Mouse (Mus musculus) forebrain, embryonic 16.5 days (tissue): ENCODE results near the gene Slc25a33. TPM values are rescaled to one million over a fixed set of nuclear protein-coding genes. Genes with fewer than 3 reads are reported as not detected.

Source experiments
- ATAC-seq: fragments of 200-750 bp; cut with Nextera tagmentation; 2 replicates; pipeline ENCODE4 v1.8.0; 2017; ENCODE audit warnings: mild to moderate bottlenecking, moderate library complexity
- H3K27ac ChIP-seq: fragments of 300-500 bp; sonication (generic); 2 replicates; pipeline ENCODE4 v1.5.1; 2014; ENCODE audit warnings: low read length, control low read depth
- H3K27me3 ChIP-seq: fragments of 300-500 bp; sonication (generic); replicated peaks from 2 replicates; pipeline ENCODE4 v1.6.1; 2014; ENCODE audit warnings: low read length; ENCODE audit not compliant: control insufficient read depth, insufficient read depth
- H3K36me3 ChIP-seq: fragments of 300-500 bp; sonication (generic); 2 replicates; pipeline ENCODE4 v1.6.1; 2014; ENCODE audit not compliant: control insufficient read depth, insufficient read depth
- H3K4me1 ChIP-seq: fragments of 300-500 bp; sonication (generic); replicated peaks from 2 replicates; pipeline ENCODE4 v1.6.1; 2014; ENCODE audit warnings: low read length; ENCODE audit not compliant: control insufficient read depth, insufficient read depth
- H3K4me2 ChIP-seq: fragments of 300-500 bp; sonication (generic); 2 replicates; pipeline ENCODE4 v1.6.1; 2014; ENCODE audit warnings: mild to moderate bottlenecking, low read length, control low read depth
- H3K4me3 ChIP-seq: fragments of 300-500 bp; sonication (generic); replicated peaks from 2 replicates; pipeline ENCODE4 v1.5.1; 2014; ENCODE audit warnings: mild to moderate bottlenecking, low read length, control low read depth
- H3K9ac ChIP-seq: fragments of 300-500 bp; sonication (generic); replicated peaks from 2 replicates; pipeline ENCODE4 v1.6.1; 2014; ENCODE audit warnings: low read depth, low read length, control low read depth
- H3K9me3 ChIP-seq: fragments of 300-500 bp; sonication (generic); 2 replicates; pipeline ENCODE4 v1.6.1; 2016; ENCODE audit warnings: low read length; ENCODE audit not compliant: control insufficient read depth
- WGBS: fragments of 180-500 bp; shearing (Covaris S2); extraction: QIAGEN DNeasy Blood & Tissue Kit; methylation state at CpG from one replicate; pipeline ENCODE4 v1.1.7; 2014; 5-methylcytosine and 5-hydroxymethylcytosine counted together
- polyA plus RNA-seq: library from polyadenylated mRNA; unstranded; fragments of >200 nt; fragmentation: Nextera tagmentation; extraction: Ambion mirVana; gene quantifications from 2 replicates; pipeline ENCODE4 v1.2.1, GENCODE M21; 2015

Gene Slc25a33
- polyA plus RNA-seq, 1 experiment from 2014 or later, result 22.7 TPM

GRCm38 (mm10) chr4:149808584-149809227 is 34.6 kb upstream of the Slc25a33 start:
- peaks cover 5% of the 10 kb centered on the region; the same call in 1 of the 2 replicates for H3K27me3 ChIP-seq
- H3K36me3 ChIP-seq, result no peaks in the 10 kb centered on the region
- no peak overlapping the region for H3K4me3 ChIP-seq
- H3K9me3 ChIP-seq, result no peaks in the 10 kb centered on the region
- H3K27ac ChIP-seq, result no peak overlapping the region
- no peak overlapping the region for H3K4me2 ChIP-seq
- 44% methylated on average over 11 of the region's 11 CpGs for WGBS
- H3K9ac ChIP-seq, result no peak overlapping the region
- ATAC-seq, result no peak
- 0 out of 2 replicates have a peak, but pooled peaks cover 2% of the 10 kb centered on the region for H3K4me1 ChIP-seq

GRCm38 (mm10) chr4:149808060-149808567 is 34.0 kb upstream of the Slc25a33 start:
- no peaks in the 10 kb centered on the region for H3K4me1 ChIP-seq
- H3K27me3 ChIP-seq, result peaks cover 5% of the 10 kb centered on the region; the same call in 1 of the 2 replicates
- no peak for ATAC-seq
- H3K27ac ChIP-seq, result no peak overlapping the region
- no peak overlapping the region for H3K4me3 ChIP-seq
- H3K9ac ChIP-seq, result no peak overlapping the region
- H3K9me3 ChIP-seq, result no peaks in the 10 kb centered on the region
- 37% methylated on average over 14 of the region's 14 CpGs for WGBS
- no peaks in the 10 kb centered on the region for H3K36me3 ChIP-seq
- no peak overlapping the region for H3K4me2 ChIP-seq

DNA sequence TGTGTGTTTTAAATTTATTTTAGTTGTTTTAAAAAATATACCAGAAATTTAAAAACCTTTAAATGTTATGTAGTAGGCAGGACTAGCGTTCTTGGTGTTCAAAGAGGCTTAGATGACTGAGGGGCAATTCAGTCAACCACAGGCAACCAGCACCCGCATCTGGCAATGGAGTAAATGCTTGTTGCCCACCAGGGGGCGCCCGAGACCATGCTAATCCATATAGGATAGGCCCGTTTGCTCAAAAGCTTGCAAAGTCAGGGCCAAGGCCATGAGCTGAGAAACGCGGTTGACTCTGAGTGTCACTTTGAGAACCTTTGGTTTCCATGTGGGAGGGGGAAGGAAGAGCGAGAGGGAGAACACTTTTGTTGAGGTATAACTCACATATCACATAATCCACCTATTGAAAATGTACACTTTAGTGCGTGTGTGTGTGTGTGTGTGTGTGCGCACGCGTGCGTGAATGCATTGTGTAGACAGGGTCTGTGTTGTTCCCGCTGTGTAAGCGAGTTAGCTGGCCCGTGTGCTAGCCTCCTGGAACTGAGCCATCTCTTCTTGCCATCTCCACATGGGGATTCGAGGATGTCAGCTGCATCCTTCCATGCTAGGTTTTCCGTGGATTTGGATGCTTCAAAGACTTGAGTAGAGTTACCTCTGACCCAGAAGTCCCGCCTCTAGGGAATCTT is 32.8 kb upstream of the Slc25a33 start:
- Histone ChIP-seq H3K27ac (no peak overlapping the region), H3K36me3 (no peaks in the 10 kb centered on the region), H3K4me3 (no peak overlapping the region), H3K9me3 (no peaks in the 10 kb centered on the region), H3K4me1 (no peaks in the 10 kb centered on the region), H3K4me2 (no peak overlapping the region), H3K9ac (no peak overlapping the region), H3K27me3 (peaks cover 5% of the 10 kb centered on the region; the same call in 1 of the 2 replicates)
- ATAC-seq, result peak; percentile 81
- WGBS, result 40% methylated on average over 19 of the region's 19 CpGs

GRCm38 (mm10) chr4:149802269-149802668 is 28.2 kb upstream of the Slc25a33 start:
- no peak overlapping the region for H3K4me3 ChIP-seq
- no peak overlapping the region for H3K9ac ChIP-seq
- H3K4me2 ChIP-seq, result no peak overlapping the region
- 27% methylated on average over 9 of the region's 9 CpGs for WGBS
- H3K27me3 ChIP-seq, result 0 out of 2 replicates have a peak, but pooled peaks cover 2% of the 10 kb centered on the region
- H3K36me3 ChIP-seq, result no peaks in the 10 kb centered on the region
- ATAC-seq, result no peak
- no peaks in the 10 kb centered on the region; the same call in 1 of the 2 replicates for H3K4me1 ChIP-seq
- H3K9me3 ChIP-seq, result no peaks in the 10 kb centered on the region
- H3K27ac ChIP-seq, result no peak overlapping the region

DNA sequence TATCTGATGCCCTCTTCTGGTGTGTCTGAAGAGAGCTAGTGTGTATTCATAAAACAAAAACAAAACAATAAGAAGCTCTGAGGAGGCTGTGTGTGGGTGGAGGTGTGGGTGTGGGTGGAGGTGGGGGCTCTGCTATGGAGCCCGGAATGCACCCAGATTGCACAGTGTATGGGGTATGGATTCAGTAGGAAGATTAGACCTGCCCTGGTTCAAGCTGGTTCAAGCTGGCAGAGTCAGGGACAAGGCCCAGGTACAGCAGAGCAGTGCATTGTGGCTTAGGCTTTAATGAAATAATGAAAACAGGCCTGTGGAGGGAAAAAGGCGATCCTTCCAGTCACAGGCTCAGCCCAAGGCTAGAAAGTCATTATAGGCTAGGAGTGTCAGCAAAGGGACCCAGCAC is 26.5 kb upstream of the Slc25a33 start:
- H3K4me2 ChIP-seq, result no peak overlapping the region
- 83% methylated on average over 2 of the region's 2 CpGs for WGBS

GRCm38 (mm10) chr4:149800172-149800464 is 26.0 kb upstream of the Slc25a33 start:
- Histone ChIP-seq H3K9me3 (no peaks in the 10 kb centered on the region), H3K4me1 (no peaks in the 10 kb centered on the region; the same call in 1 of the 2 replicates), H3K27me3 (0 out of 2 replicates have a peak, but pooled peaks cover 2% of the 10 kb centered on the region), H3K36me3 (no peaks in the 10 kb centered on the region), H3K4me3 (no peak overlapping the region), H3K27ac (no peak overlapping the region), H3K4me2 (no peak overlapping the region), H3K9ac (no peak overlapping the region)
- WGBS, result 93% methylated on average over 6 of the region's 6 CpGs
- ATAC-seq, result no peak

More for the DNA sequence above, 26.5 kb upstream of the Slc25a33 start:
- ATAC-seq, result no peak
- Histone ChIP-seq H3K4me1 (no peaks in the 10 kb centered on the region; the same call in 1 of the 2 replicates), H3K4me3 (no peak overlapping the region), H3K27ac (no peak overlapping the region), H3K9me3 (no peaks in the 10 kb centered on the region), H3K36me3 (no peaks in the 10 kb centered on the region), H3K27me3 (0 out of 2 replicates have a peak, but pooled peaks cover 2% of the 10 kb centered on the region), H3K9ac (no peak overlapping the region)

- 88% methylated on average over 16 of the region's 16 CpGs for WGBS
- Histone ChIP-seq H3K4me1 (no peaks in the 10 kb centered on the region; the same call in 1 of the 2 replicates), H3K4me2 (no peak overlapping the region), H3K27me3 (0 out of 2 replicates have a peak, but pooled peaks cover 2% of the 10 kb centered on the region), H3K36me3 (no peaks in the 10 kb centered on the region), H3K9ac (no peak overlapping the region), H3K27ac (no peak overlapping the region), H3K9me3 (no peaks in the 10 kb centered on the region), H3K4me3 (no peak overlapping the region)
- ATAC-seq, result no peak
These were observed 25.5 kb upstream of the Slc25a33 start for GRCm38 (mm10) chr4:149799346-149800171.

DNA sequence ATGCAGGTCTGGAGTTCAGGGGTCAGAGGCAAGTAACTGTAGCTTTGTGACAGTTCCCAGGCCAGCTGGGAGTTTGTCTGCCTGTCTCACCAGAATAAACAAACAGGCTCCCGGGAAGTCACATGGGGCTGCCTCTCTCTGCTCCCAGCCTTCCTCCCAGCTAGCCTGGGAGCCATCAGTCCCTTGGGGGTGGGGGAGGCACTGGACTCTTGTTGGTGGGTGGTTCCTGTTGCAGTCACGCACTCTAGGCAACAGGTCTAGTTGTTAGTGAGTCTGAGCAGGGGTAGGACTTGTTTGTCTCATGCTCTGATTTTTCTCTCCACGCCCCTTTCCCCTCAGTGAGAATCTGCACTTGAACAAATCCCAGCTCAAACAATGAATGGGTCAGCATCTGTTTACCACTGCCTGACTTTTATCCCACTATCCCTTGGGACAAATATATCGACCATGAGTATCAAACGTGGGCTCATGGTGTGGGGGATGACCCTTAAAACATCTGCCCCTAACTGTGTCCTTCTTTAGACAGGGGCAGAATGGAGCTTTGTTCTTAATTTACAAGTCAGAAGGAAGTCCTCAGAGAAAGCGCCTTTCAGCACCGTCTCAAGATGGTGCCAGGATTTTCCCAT is 24.7 kb upstream of the Slc25a33 start:
- Histone ChIP-seq H3K4me2 (no peak overlapping the region), H3K36me3 (no peaks in the 10 kb centered on the region), H3K4me1 (no peaks in the 10 kb centered on the region; the same call in 1 of the 2 replicates), H3K9ac (no peak overlapping the region), H3K27me3 (no peaks in the 10 kb centered on the region), H3K4me3 (no peak overlapping the region), H3K27ac (no peak overlapping the region), H3K9me3 (no peaks in the 10 kb centered on the region)
- 46% methylated on average over 7 of the region's 7 CpGs for WGBS
- no peak for ATAC-seq
